Mouse (Mus musculus) urinary bladder, postnatal 10 days (tissue): ENCODE data around the gene Klhl20.

Experiments used
- DNase-seq: peaks from one replicate; pipeline ENCODE4 v3.0.0; 2022; ENCODE audit warnings: low spot score

Gene Klhl20

DNA sequence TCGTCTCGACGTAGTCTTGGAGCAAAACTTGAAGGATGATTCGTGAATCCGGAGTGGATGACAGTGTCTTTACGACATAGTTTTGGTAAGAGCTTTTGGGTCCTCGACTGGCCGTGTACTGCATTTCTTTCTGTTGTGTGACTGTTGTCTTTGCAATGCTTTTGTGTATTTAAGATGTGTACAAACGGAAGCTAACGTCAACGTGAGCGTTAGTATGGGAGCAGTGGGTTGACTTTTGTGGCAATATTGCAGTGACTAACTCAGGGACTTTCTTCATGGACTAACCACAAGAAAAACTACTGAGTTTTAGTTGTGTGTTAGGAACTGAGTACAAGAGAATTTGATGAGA lies 60.1 kb downstream of the Klhl20 start:
- DNase-seq: no peak

DNA sequence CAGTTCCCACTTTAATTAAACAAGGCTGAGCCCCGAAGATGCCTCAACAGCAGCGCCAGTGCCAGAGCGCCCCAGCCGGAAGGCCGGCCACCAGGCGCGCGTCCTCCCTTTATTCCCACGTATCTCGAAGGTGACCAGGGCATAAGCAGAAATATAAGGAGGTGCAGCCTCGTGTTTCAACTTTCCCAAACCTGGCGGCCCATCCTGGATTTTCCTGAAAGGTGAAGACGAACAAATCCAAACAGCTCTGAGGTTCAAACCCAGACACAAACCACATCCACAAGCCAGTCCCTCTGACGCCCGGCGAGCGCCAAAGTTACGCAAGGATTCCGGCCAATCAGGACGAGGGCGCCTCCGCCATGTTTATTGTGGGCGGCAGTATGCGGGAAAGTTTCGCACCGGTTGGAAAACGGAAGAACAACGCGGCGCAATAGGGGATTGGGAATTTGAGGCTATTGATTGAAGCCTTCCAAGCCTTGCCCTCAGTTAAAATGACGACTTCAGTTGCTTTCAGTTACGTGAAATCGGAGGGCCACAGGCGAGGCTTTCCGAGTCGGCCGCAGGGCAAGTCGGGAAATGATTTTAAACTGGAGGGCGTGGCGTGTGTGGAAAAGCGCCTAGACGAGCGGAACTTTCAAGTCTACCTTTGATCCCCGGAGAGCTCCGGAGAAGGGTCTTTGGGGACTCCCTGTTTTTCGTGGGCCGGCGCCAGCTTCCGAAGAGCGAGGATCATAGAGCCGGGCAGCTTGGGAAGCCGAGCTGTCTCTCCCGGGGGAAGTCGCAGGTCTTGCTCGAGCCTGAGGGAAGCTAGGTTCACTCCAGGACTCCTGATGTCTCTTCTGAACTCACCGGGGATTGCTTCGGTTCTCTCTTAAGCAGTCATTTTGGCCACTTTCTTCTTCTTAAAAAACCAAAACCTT lies 60.7 kb downstream of the Klhl20 start, which contains the start of the genes Dars2 and Cenpl:
Dars2 (minus strand) TSS at position 307 of the 920 bp plus-strand sequence.
Cenpl (plus strand) TSS at position 362 of the 920 bp plus-strand sequence.
- DNase-seq: peak; percentile 80

DNA sequence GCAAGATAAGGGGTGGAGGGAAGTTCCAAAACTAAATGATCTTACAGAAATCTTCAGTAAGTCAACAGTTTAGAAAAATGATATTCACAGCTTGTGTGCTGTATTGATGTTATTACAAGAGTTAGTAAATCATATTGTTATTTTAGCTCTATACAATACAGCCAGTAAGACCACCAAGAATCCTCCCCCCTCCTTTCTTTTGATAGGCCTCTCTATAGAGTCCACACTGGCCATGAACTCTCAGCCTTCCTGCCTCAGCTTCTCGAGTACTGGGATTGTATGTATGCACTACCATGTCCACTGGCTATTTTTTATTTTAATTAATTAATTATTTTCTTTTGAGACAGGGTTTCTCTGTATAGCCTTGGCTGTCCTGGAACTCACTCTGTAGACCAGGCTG lies 68.0 kb downstream of the Klhl20 start:
- DNase-seq: no peak

DNA sequence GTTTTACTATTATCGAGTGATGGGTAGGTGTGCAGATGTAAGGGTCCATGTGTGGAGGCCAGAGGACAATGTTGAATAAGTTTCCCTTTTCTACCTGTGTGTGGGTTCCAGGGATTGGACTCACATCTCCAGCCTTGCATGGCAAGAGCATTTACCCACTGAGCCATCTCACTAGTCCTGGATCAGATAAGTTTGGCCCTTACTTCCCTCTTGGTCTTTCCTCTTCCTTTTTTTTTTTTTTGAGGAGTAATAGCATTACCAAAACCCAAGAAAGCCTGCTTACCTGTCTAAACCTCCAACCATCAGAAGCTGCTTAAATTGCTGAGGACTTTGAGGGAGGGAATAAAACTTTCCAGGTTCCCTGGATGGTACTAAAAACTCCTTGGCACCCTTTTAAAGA lies 74.1 kb downstream of the Klhl20 start:
- DNase-seq: no peak

DNA sequence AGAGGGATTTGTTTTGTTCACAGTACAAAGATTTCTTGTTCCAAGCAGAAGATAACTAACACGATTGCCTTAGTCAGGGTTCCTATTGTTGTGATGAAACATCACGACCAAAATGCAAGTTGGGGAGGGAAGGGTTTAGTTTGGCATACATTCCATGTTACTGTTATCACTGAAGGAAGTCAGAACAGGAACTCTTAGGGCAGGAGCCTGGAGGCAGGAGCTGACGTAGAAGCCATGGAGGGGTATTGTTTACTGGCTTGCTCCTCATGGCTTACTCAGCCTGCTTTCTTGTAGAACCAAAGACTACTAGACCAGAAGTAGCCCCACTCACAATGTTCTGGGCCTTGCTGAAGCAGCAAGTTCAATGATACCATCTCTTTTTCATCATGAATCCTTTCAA lies 84.3 kb downstream of the Klhl20 start:
- no peak for DNase-seq

DNA sequence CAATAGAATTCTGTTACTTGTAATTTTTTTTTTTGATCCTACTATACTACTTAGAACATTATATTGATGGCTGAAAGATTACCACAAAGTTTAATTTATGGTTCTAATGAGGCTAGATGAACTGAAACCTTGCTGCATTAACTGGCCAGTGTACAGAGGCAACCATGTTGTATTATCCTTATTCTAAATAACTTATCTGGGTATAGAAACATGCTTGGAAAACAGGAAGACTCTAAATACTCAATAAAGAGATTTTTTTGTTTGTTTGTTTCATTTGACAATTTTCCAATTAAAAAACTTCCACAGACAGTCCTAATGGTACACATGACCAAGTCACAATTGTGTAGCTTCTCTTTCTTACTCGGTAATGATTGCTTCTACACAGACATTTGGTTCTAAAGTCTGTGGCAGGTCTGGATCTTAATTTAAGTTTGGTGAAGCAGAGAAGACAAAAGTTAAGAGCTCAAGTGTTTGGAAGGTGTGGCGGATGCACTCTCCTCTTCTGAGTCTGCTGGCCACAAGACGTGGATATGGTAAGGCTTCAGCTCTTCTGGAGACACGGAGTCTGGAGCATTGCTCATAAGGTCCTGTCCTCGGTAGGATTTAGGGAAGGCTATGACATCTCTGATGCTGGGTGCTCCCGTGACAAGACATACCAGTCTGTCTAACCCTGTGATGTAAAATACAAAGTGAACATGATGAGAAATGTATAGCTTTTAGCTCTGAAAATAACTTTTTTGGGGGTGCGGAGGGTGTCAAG lies 89.9 kb downstream of the Klhl20 start:
- DNase-seq: no peak

DNA sequence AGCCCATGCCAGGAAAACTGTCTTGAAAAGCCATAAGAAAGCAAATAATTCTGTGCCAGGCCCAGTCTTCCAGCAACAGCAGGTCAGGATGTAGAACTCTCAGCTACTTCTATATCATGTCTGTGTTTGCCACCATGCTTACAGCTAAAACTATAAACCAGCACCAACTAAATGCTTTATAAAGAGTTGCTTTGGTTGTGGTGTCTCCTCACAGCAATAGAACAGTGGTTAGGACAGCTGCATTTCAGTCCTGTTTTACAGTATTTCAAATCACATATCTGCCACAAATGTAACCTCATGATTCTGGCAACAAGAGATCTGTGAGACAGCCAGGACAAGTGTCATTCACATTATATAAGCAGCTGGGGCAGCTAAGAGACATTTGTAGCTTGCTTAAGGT lies 90.5 kb downstream of the Klhl20 start:
- DNase-seq: no peak

DNA sequence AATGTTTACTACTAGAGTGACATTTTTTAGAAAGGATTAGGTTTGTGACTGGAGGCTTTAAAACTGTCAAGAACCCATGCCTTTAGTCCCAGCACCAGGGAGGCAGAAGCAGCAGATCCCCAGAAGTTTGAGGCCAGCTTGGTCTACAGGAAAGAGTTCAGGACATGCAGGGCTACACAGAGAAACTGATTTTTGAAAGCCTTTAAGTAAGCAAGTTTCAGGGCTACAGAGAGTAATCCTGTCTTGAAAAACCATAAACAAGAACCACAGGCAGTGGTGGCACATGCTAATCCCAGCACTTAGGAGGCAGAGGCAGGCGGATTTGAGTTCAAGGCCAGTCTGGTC lies 90.9 kb downstream of the Klhl20 start:
- no peak for DNase-seq

DNA sequence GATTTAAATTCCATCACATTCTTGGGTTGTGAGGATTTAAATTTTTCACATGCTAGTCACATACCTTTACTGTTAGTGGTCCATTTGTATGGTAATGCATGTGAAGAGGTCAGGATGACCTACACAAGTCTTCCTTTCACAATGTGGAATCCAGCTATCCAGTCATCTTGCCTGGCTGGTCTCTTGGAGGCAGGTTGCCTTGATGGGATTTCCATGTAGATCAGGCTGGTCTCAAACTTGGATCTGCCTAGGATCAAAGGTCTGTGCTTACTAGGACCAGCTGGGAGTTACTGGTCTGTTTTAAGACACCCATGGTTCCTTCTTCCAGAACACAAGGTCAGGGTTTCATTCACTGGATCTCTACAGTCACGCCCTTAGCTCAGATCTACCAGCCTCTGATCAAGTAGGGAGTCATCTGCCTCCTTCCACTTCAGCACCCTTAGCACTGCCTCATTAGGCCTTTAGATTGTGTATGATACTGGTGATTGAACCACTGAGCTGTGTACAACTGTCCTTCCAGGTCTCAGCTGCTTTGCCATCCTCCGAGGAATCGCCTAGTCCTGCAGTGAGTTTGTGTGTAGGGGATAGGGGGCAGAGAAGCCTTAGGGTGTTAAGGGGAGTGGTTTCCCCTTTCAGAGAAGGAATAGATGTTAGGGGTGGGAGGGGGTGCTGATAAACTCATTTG lies 91.4 kb downstream of the Klhl20 start:
- no peak for DNase-seq

DNA sequence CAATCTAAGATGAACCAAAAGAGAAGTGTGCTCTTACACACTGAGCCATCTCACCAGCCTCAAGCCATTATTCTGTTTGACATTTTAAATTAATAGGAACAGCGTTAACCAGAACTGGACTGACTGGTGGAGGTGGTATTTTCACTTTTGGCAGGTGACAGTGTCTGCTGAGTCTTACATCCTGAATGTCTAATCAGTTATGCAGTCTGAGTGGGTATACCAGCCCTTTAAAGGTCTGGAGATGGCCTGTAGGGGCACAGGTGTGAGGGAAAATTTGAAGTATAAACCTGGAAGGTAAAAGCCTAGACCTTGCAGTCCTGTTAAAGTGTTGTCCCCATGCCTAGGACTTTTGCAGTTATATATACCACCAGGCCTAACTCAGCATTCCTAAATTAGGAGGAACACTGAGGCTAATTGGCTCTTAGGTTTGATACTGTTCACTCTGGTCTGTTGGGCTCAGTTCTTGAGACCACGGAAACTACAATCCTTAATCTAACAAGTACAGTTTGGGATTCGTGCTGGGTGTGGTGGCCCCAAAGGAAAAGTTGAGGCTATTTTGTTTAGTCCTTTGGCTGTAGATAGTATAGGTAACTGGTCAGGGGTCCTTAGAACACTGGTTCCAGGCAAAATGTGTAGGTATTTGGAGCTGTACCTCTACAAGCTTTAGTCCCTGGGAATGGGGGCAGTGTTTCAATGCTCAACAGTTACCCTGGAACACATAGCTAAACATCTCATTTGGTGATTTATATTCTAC lies 92.2 kb downstream of the Klhl20 start:
- no peak for DNase-seq
